Mouse (Mus musculus): ENCODE results near the gene Gm49395.

DNA sequence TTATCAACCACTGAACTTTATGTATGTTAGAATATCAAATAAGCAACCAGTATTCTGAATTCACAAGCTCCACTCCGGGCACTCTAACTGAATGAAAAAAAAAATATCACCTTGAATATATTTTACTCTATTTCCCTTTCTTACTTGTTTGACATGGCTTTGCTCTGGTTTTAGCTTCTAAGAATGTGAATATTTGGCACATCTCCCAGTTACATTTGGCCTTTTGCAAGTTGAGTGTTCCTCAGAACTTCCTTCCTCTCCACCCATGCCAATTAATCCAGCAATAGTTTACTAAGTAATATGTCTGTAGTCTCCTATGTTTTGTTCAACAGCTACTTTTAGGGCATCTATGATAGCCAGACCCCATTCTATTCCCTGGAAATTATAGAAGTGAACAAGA, 48.9 kb upstream of the Gm49395 start:
- TF ChIP-seq POLR2A (IDR thresholded peaks at IDR 0.05; ENCODE audit: borderline replicate concordance, control insufficient read depth, low read depth, low read length) (no peak), CTCF (IDR thresholded peaks at IDR 0.05; ENCODE audit: control insufficient read depth, insufficient read depth, low read length) (no peak)
